Mouse (Mus musculus) brain, embryonic 14.5 days (tissue): ENCODE measurements at regions not wholly inside any gene's neighbourhood (a gene's known extent, or its start where the extent isn't known, plus 50 kb on each side); places are given as distances from the start of the nearest gene placed in this dataset.

Source experiments
- CTCF ChIP-seq: fragments of 200-500 bp; IDR thresholded peaks from 2 replicates; pipeline ENCODE4 v1.5.1; 2012; ENCODE audit warnings: inconsistent platforms, mild to moderate bottlenecking, moderate library complexity, borderline replicate concordance; ENCODE audit not compliant: insufficient read depth, insufficient read length; ENCODE audit errors: extremely low read depth
- POLR2A ChIP-seq: fragments of 200-500 bp; IDR thresholded peaks from 2 replicates; pipeline ENCODE4 v1.6.1; 2012; ENCODE audit warnings: mild to moderate bottlenecking, inconsistent platforms, borderline replicate concordance; ENCODE audit not compliant: poor library complexity, insufficient read depth, insufficient read length, severe bottlenecking; ENCODE audit errors: extremely low read depth

GRCm38 (mm10) chr6:51664049-51664448, 140.3 kb downstream of the Snx10 start:
- TF ChIP-seq POLR2A: no peak
- no peak for TF ChIP-seq CTCF
